Mouse (Mus musculus): Measurements from ENCODE around the gene Hdac1. TPM values are rescaled to one million over a fixed set of nuclear protein-coding genes. Genes with fewer than 3 reads are reported as not detected.

The Hdac1 gene
- total RNA-seq, 2 experiments from 2014 or later = 36.9 to 43.0 TPM

GRCm38 (mm10) chr4:129479863-129480262, 62.6 kb downstream of the Hdac1 start:
- DNase-seq (ENCODE audit: low spot score in 2 of 2) = no peak

- no peak for DNase-seq (ENCODE audit: low spot score in 2 of 2)
Observed at GRCm38 (mm10) chr4:129476047-129476446, 66.5 kb downstream of the Hdac1 start.

Small RNAs within 50 kb of the gene (microRNA-seq; reads per million reads assigned to microRNA genes)
- 0 reads per million in 2 experiments for gene Mir8119

Other genes with a start within 250 kb of the Hdac1 start
- gene Rbbp4, start 207.3 kb downstream of the Hdac1 start, total RNA-seq (2021) = 100 to 1,000 TPM; 124 to 134 TPM
- gene Zbtb8os, start 207.0 kb downstream of the Hdac1 start, total RNA-seq (2021) = 10 to 100 TPM; 27.4 to 31.6 TPM
- gene Zbtb8a, start 164.6 kb downstream of the Hdac1 start, total RNA-seq (2021) = 1 to 10 TPM; 3.2 to 3.5 TPM
- gene Zbtb8b, start 101.9 kb downstream of the Hdac1 start, total RNA-seq (2021) = 1 to 10 TPM; 5.3 to 6.0 TPM
- 10 to 100 TPM; 63.0 to 63.5 TPM for gene Bsdc1, start 81.1 kb downstream of the Hdac1 start, total RNA-seq (2021)
- not detected for gene Tssk3, start 51.7 kb downstream of the Hdac1 start, total RNA-seq (2021)
- gene Fam229a, start 51.5 kb downstream of the Hdac1 start, total RNA-seq (2021) = not detected
- 10 to 100 TPM; 72.5 to 76.6 TPM for gene Marcksl1, start 29.1 kb downstream of the Hdac1 start, total RNA-seq (2021)
- 1 to 10 TPM; 3.4 to 3.9 TPM for gene Lck, start 30.9 kb upstream of the Hdac1 start, total RNA-seq (2021)
- gene Fam167b, start 35.8 kb upstream of the Hdac1 start, total RNA-seq (2021) = under 1 TPM; 0.51 to 0.74 TPM
- gene Eif3i, start 57.9 kb upstream of the Hdac1 start, total RNA-seq (2021) = 100 to 1,000 TPM; 127 to 131 TPM
- gene Tmem234, start 58.0 kb upstream of the Hdac1 start, total RNA-seq (2021) = 10 to 100 TPM; 73.7 to 79.8 TPM
- gene Dcdc2b, start 71.5 kb upstream of the Hdac1 start, total RNA-seq (2021) = 1 to 10 TPM; 5.6 to 6.2 TPM
- gene Iqcc, start 76.4 kb upstream of the Hdac1 start, total RNA-seq (2021) = 10 to 100 TPM; 36.2 to 37.4 TPM
- gene Ccdc28b, start 81.2 kb upstream of the Hdac1 start, total RNA-seq (2021) = 10 to 100 TPM; 55.7 to 59.1 TPM
- 10 to 100 TPM; 49.9 to 51.3 TPM for gene Txlna, start 98.4 kb upstream of the Hdac1 start, total RNA-seq (2021)
- gene Kpna6, start 130.1 kb upstream of the Hdac1 start, total RNA-seq (2021) = 10 to 100 TPM; 87.8 to 89.6 TPM
- gene Tmem39b, start 154.1 kb upstream of the Hdac1 start, total RNA-seq (2021) = 10 to 100 TPM; 12.8 to 15.5 TPM
- gene Khdrbs1, start 199.6 kb upstream of the Hdac1 start, total RNA-seq (2021) = 10 to 100 TPM; 82.7 to 88.7 TPM

Data from layer of hippocampus, adult 18-20 months (tissue).